Mouse (Mus musculus): ENCODE data around the gene Rnf150. TPM values are rescaled to one million over a fixed set of nuclear protein-coding genes. Genes with fewer than 3 reads are reported as not detected.
A peak's percentile ranks its signal among the peaks of the same experiment; 100 is the strongest.

The Rnf150 gene
- total RNA-seq, 2 experiments from 2014 or later, result 12.3 to 14.2 TPM

DNA sequence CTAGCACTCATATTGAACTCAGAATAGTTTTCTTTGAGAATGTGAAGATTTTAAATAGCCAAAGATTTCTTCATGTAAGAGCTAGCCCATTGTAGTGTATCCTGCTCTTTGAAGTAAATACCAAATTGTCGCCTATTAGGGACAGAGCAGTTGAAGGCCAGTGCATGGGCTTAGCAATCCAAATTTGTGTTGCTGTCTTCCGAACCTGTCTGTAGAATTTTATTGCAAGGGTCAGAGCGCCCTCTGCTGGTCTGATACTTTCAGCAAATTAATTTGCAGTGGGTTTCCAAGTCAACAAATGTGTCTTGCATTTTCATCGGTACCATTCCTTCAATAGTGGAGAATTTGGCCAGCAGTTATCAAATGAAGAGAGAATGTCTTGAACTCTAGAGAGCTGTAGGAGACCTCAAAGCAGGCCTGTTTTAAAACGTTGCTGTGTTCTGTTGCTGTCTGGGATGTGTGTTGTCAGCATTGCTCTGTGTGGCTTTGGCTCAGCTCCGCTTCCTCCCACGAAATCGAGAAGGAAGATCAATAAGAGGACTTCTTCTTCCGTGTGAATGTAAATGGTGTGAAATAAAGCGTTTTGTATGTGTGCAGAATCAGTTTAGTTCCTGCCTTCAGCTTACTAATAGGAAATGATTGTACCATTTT lies 226.3 kb downstream of the Rnf150 start:
- intact Hi-C loops (cut with DNase I), result loop anchor here (1.0 to 10.0 kb wide), 3 partner anchors 115 to 312 kb away; partner anchors contain the start of gene Rnf150
- DNase-seq (ENCODE audit: low spot score), result peak; percentile 48

- intact Hi-C loops (cut with DNase I), result no loop called here
- DNase-seq (ENCODE audit: low spot score), result no peak
Observed at GRCm38 (mm10) chr8:83090446-83090845, 227.3 kb downstream of the Rnf150 start.

GRCm38 (mm10) chr8:83100041-83100440 lies 236.9 kb downstream of the Rnf150 start:
- intact Hi-C loops (cut with DNase I), result loop anchor here (2.0 to 5.0 kb wide), 4 partner anchors 67 to 467 kb away; partner anchors contain the start of genes Gm10645, Ndufb7 and Tbc1d9
- no peak for DNase-seq (ENCODE audit: low spot score)

- DNase-seq (ENCODE audit: low spot score), result no peak
- intact Hi-C loops (cut with DNase I), result loop anchor here (5.0 kb wide), 2 partner anchors 64 to 464 kb away; partner anchors contain the start of genes Gm10645, Ndufb7 and Tbc1d9
Observed at GRCm38 (mm10) chr8:83102957-83103510, 239.9 kb downstream of the Rnf150 start.

DNA sequence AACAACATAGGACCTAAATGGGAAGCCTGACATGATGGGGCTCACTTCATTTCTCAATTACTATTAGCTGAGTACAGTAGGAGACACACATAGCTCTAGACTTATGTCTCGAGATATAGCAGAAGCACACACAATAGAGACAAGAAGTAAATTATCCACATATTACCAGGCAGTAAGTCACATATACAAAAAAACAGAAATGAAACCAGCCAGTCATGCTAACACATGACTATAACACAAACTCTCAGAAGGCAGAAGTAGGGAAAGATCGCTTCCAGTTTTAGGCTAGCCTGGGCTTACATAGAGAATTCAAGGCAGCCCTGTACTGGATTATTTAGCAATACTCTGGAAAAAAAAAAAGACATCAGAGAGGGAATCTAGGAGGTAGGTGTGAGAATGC lies 240.8 kb downstream of the Rnf150 start:
- DNase-seq (ENCODE audit: low spot score), result no peak
- intact Hi-C loops (cut with DNase I), result loop anchor here (5.0 kb wide), 2 partner anchors 63 to 463 kb away; partner anchors contain the start of genes Gm10645, Ndufb7 and Tbc1d9

- DNase-seq (ENCODE audit: low spot score), result no peak
- intact Hi-C loops (cut with DNase I), result no loop called here
Observed at GRCm38 (mm10) chr8:83109756-83110155, 246.6 kb downstream of the Rnf150 start.

DNA sequence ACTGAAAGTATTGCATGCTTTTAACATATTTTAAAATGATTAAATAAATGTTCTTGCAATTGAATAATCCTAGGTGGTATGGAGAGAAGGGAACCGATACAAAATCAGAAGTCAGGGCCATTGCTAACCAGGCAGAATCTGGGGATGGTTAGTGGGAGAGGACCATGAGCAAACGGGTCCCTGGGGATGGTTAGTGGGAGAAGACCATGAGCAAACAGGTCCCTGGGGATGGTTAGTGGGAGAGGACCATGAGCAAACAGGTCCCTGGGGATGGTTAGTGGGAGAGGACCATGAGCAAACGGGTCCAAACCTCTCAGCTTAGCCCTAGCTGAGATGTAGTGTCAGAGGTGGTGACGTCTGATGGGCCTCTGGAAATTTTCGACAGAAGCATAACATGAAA lies 247.0 kb downstream of the Rnf150 start:
- intact Hi-C loops (cut with DNase I), result no loop called here
- no peak for DNase-seq (ENCODE audit: low spot score)

- intact Hi-C loops (cut with DNase I), result no loop called here
- no peak for DNase-seq (ENCODE audit: low spot score)
Observed at GRCm38 (mm10) chr8:83135086-83135485, 271.9 kb downstream of the Rnf150 start.

GRCm38 (mm10) chr8:83140068-83140467 lies 276.9 kb downstream of the Rnf150 start:
- DNase-seq (ENCODE audit: low spot score), result no peak
- intact Hi-C loops (cut with DNase I), result no loop called here

DNA sequence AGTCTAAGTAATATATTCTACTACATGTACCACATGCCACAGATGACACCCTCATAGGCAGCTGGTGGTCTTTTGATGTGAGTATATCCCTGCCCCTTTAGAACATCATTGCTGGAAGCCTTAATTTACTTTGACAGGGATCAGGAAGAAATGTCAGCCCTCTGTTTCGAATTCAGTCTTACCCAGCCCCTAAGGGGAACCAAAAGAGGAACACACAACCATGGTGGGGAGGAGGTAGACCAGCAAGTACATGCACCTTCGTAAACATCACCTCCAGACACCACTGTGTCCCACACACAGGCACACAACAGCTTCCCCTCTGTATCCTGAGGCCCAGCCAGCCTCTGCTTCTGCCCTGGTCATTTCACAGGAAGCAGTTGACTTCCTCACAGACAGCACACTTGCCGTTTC lies 277.6 kb downstream of the Rnf150 start:
- intact Hi-C loops (cut with DNase I), result no loop called here
- DNase-seq (ENCODE audit: low spot score), result no peak

Other genes starting within 250 kb of the Rnf150 start
- gene Zfp330, start 89.2 kb upstream of the Rnf150 start, total RNA-seq (2021), result 10 to 100 TPM; 17.1 to 18.1 TPM